8 mouse cellular contexts compared by ENCODE assay signal in genomic region chr15:25412171-25412641, GRCm38 (mm10). TPM values are rescaled to one million over a fixed set of nuclear protein-coding genes. Genes with fewer than 3 reads are reported as not detected.
A peak's percentile ranks its signal among the peaks of the same experiment; 100 is the strongest.
DNase-seq lines count a peak whose midpoint lies in the region; ATAC-seq lines count a peak whose summit lies in the region.

No protein-coding gene starts in this region.

- H3K9me3 ChIP-seq in megakaryocyte, embryonic 14.5 days: no peaks in the 10 kb centered on the region
- H3K9me3 ChIP-seq in kidney, embryonic 15.5 days (replicated peaks): no peaks in the 10 kb centered on the region
- H3K9me3 ChIP-seq in neural tube, embryonic 14.5 days (ENCODE audit: control insufficient read depth, low read length): no peaks in the 10 kb centered on the region

- H3K4me2 ChIP-seq in kidney, embryonic 15.5 days: peak overlapping the region; percentile 73
- peak overlapping the region; percentile 81 for H3K4me2 ChIP-seq in neural tube, embryonic 14.5 days (ENCODE audit: low read depth, low read length)

- peak overlapping the region; percentile 91 for H3K4me3 ChIP-seq in megakaryocyte, embryonic 14.5 days (replicated peaks)
- peak overlapping the region; percentile 88 for H3K4me3 ChIP-seq in kidney, embryonic 15.5 days (replicated peaks)
- peak overlapping the region; percentile 100 for H3K4me3 ChIP-seq in neural tube, embryonic 14.5 days (ENCODE audit: low read depth, low read length)

- WGBS in kidney, embryonic 15.5 days: under 1% methylated on average over 25 of the region's 25 CpGs
- under 1% methylated on average over 25 of the region's 25 CpGs for WGBS in neural tube, embryonic 14.5 days

- peak; percentile 69 to 73 for DNase-seq in cerebellum, postnatal 36 days
- peak; percentile 41 for DNase-seq in liver
- peak; percentile 72 for DNase-seq in thymus, postnatal 4 days

- no peaks in the 10 kb centered on the region for H3K36me3 ChIP-seq in megakaryocyte, embryonic 14.5 days (replicated peaks; ENCODE audit: low read length)
- H3K36me3 ChIP-seq in kidney, embryonic 15.5 days: no peaks in the 10 kb centered on the region
- H3K36me3 ChIP-seq in neural tube, embryonic 14.5 days (ENCODE audit: control insufficient read depth, insufficient read depth, low read length): no peaks in the 10 kb centered on the region

- no peak for ATAC-seq in megakaryocyte, adult 5-6 weeks (ENCODE audit: poor library complexity, severe bottlenecking)
- ATAC-seq in granulocyte monocyte progenitor cell, adult 5-6 weeks (replicated peaks; ENCODE audit: poor library complexity, severe bottlenecking): peak; percentile 26; the same call in 1 of the 2 replicates
- ATAC-seq in kidney, embryonic 15.5 days (replicated peaks; ENCODE audit: low FRiP score): peak; percentile 57
- ATAC-seq in neural tube, embryonic 14.5 days (ENCODE audit: low read depth): peak; percentile 73

- H3K27me3 ChIP-seq in megakaryocyte, embryonic 14.5 days (replicated peaks): peaks cover 37% of the 10 kb centered on the region
- H3K27me3 ChIP-seq in kidney, embryonic 15.5 days: no peaks in the 10 kb centered on the region
- no peaks in the 10 kb centered on the region for H3K27me3 ChIP-seq in neural tube, embryonic 14.5 days (ENCODE audit: control insufficient read depth, insufficient read depth, low read length)

- peaks cover 30% of the 10 kb centered on the region for H3K4me1 ChIP-seq in megakaryocyte, embryonic 14.5 days
- H3K4me1 ChIP-seq in kidney, embryonic 15.5 days: peaks cover 13% of the 10 kb centered on the region; the same call in 1 of the 2 replicates
- peaks cover 30% of the 10 kb centered on the region for H3K4me1 ChIP-seq in neural tube, embryonic 14.5 days (ENCODE audit: control insufficient read depth, insufficient read depth, low read length)

- H3K9ac ChIP-seq in kidney, embryonic 15.5 days: peak overlapping the region; percentile 74
- H3K9ac ChIP-seq in neural tube, embryonic 14.5 days (replicated peaks; ENCODE audit: low read depth, low read length): peak overlapping the region; percentile 100

- H3K27ac ChIP-seq in kidney, embryonic 15.5 days: peak overlapping the region; percentile 88
- peak overlapping the region; percentile 100 for H3K27ac ChIP-seq in neural tube, embryonic 14.5 days (ENCODE audit: low read depth, low read length)

RNA-seq across cellular contexts. Expression of gene Basp1, which starts 1.4 kb away (rescaled TPM):
- 25.1 and 45.9 TPM in 2 replicates for polyA plus RNA-seq in megakaryocyte, embryonic 14.5 days (2012; ENCODE audit: insufficient read depth, low replicate concordance)
- 4.0 and 4.4 TPM in 2 replicates for total RNA-seq in megakaryocyte, adult 5-6 weeks (2015)
- total RNA-seq in megakaryocyte, adult 5-6 weeks (2017): 5.8 and 6.8 TPM in 2 replicates
- total RNA-seq in granulocyte monocyte progenitor cell, adult 5-6 weeks (2014; fragmentation: Nextera tagmentation): 0.39 and 2.7 TPM in 2 replicates
- 2.7 and 5.2 TPM in 2 replicates for total RNA-seq in granulocyte monocyte progenitor cell, adult 5-6 weeks (2017)
- polyA plus RNA-seq in kidney, embryonic 15.5 days (2015; fragmentation: Nextera tagmentation; extraction: Ambion mirVana): 26.1 and 29.5 TPM in 2 replicates
- 211 and 216 TPM in 2 replicates for polyA plus RNA-seq in neural tube, embryonic 14.5 days (2014; fragmentation: Nextera tagmentation; extraction: Ambion mirVana)
